Mouse (Mus musculus) kidney, postnatal 4 days (tissue): ENCODE data around the gene Boll.
"Not testable (repeated sequence)": the region's sequence is repeated elsewhere in the genome, so short reads cannot be mapped to it uniquely, and the experiment has no call there.

Experiments used
- DNase-seq, 2 experiments: peaks; one replicate each; pipeline ENCODE4 v3.0.0; 2021; ENCODE audit warnings: mixed read lengths in 2 of 2

Boll gene

DNA sequence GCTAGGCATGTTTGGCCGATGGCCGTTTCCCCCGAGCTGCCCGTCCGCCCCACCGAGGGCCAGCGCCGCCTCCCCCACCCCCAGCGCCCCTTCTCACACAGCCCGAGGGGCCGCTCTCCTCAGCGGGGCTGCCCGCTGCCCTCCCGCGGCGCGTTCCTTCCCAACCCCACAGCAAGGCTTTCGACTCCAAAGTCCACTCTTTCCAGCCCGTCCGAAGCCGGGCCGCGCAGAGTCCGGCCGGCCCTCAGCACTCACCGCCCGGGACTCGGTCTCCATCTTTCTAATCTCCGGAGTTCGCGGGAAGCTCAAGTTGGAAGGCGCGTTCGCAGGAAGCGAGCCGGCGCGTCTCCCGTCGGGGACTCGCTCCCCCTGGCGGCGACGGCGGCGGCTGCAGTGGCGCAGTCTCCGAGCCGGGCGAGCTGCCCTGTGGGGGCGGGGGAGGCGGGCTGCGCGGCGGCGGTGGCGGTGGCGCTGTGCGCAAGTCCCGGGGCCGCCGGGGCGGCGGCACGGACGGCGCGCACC, at the start of gene Boll:
Boll (minus strand) TSS at position 426 of the 522 bp plus-strand sequence.
- DNase-seq = peak; percentile 84 to 88

- DNase-seq = no peak
These were observed 49.3 kb upstream of the Boll start for GRCm38 (mm10) chr1:55412569-55412968.

DNA sequence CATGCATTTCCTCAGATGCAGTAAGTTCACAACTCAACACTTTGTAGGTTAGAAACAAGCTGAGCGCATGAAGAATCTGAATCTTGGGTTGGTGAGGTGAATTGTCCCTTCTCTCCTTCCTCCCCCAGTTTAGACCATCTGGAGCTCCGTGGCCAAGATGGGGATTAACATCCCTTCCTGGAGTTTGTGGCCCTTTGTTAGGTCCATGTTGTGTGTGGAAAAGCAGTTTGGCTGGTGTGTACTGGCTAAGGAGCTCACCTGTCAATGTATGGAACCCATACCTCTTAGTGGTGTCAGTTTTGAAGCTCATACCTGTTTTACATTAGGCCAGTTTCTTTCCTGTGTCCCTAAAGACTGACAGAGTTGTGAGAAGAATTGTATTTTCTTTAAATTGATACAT, 47.8 kb upstream of the Boll start:
- no peak for DNase-seq

- DNase-seq = no peak
These were observed 47.4 kb upstream of the Boll start for GRCm38 (mm10) chr1:55410670-55411069.

DNA sequence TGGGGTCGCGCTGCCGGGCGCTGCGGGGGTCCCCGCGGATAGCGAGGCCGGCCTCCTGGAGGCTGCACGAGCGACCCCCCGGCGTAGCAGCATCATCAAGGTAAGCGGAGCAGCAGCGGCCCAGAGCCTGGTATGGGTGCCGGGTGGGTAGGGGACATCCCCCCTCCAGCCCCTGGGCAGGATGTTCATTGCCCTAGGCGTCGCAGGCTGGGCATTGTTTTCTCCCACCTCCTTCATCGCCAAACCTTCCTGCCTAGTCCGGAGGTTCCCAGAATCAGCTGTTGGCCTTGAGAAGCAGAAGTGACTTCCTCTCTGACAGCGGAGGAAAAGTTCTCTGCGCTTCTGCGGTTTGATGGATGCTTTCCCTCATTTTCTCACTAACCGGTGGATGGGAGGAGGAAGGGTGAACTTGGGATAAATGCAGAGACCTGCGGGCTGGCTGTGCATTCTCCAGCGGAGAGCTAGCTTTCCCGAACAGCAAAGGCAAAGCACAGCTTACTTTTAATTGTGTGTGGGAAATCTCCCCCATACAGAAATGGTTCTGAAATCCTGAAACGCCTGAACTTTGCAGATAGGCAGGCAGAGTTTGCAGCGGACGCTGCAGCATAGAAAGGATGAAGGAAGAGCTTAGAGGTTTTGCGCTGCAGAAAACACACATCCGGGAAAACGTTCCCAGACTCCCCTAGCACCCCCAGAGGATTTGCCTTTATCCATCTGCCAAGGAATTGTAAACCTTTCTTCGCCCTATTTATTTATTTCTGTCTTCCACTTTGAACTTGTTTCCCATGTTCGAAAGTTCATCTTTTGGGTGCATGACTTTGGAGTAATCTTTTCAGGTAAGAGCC, 43.5 kb upstream of the Boll start:
- DNase-seq = peak; percentile 34 to 57

- peak; percentile 83 to 88 for DNase-seq
These were observed 42.7 kb upstream of the Boll start for GRCm38 (mm10) chr1:55406023-55406413.

DNA sequence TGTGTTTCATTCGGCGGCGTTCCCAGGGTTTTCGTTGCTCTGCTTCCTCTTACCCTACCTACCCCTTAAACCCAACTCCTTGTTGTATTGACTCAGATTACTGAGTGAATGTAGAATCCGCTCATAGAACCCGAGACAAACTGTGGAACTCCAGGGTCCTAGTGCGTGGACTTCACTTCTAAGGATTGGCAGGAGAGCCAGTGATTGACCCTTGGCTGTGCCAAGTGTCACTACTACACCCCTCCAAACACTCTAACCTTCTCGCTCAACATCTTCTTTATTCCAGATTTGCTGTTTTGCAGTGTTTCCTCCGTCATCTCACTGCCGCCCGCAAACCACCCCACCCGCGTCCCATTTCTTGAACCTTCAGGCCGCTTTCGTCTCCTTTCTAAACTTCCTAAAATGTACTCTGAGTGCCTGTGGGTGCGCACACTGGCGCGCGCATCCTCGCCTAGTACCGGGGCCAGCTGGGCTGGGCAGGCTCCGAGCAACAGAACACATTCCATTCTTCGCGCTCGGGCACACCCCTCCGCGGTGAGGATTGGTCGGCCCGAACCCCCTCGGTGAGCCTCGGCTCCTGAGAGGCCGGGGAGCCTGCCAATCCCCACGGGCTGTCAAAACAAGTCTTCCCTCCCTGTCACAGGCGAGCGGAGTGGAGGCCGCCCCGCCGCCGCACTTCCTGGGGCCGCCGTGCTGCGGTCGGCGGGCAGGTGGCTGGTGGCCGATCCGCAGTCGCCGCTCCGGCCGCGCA, 42.2 kb upstream of the Boll start, which contains the start of gene Plcl1:
Plcl1 (plus strand) TSS at position 650 of the 751 bp plus-strand sequence.
- DNase-seq = peak; percentile 97 to 99

GRCm38 (mm10) chr1:55404439-55404838, 41.2 kb upstream of the Boll start:
- peak; percentile 37 to 58 for DNase-seq

DNA sequence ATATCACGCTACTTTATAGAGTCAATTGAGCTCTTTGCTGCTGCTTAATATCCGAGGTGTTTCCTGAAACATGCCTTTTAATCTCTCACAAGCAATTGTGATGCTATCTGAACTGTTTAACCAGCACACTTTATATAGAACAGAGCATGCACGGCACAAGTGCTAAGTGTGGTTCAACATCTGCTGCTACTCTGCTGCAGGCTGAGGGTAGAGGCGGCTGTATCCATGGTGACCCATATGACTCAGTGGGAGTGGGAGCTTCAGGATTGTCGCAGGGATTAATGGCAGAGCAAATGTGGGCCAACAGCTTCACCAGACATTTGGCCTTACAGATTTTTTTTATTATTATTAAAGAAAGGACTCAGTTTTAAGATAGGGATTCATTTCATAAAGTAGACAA, 36.6 kb upstream of the Boll start:
- no peak for DNase-seq

DNA sequence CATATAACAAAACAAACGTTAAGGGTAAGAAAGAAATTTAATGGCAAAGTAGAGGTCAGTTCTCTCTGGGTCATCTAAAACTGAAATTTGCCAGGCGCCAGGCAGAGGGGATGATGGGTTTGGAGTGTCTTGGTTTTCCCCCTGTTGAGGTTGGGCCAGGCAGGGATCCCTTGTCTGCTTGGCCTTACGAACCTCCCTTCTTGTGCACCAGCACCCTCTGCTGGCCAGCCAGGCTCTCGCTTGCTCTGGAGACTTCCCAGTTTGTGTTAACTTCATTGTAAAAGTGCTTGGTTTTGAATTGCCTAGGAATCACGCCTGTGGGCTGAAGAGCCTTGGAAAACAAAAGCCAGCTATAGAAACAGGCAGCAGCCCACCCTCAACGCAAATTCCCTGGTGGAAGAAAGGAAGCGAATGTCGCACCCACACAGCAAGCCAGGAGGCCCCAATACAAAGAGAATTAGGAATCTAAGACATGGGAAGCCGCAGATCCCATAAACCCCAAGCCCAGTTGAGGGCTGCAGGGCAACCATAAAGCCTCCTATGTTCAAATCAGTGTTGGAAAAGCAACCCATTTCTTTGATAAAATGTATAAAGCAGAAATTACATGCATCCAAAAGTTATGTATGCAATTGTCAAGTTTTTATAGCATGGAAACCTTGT, 20.0 kb upstream of the Boll start:
- DNase-seq = peak; percentile 90 to 91

DNA sequence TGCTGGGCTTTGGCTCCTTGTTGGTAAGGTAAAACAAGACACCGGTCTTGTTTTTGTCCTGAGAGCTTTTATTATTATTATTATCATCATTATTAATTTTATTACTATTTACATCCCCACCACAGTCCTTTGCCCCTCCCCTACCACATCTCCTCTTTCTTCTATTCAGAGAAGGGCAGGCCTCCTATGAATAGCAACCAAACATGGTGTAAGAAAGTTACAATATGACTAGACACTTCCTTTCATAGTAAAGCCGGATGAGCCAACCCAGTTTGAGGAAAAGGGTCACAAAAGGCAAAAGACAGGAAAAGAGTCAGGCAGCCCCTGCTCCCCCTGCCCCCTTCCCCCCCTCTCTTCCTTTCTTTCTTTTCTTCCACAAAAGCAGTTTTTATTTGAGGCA, 17.3 kb upstream of the Boll start:
- no peak for DNase-seq

GRCm38 (mm10) chr1:55372626-55373025, 9.4 kb upstream of the Boll start:
- no peak for DNase-seq

GRCm38 (mm10) chr1:55363586-55363985, 317 bp upstream of the Boll start:
- peak; percentile 54 to 70 for DNase-seq

DNA sequence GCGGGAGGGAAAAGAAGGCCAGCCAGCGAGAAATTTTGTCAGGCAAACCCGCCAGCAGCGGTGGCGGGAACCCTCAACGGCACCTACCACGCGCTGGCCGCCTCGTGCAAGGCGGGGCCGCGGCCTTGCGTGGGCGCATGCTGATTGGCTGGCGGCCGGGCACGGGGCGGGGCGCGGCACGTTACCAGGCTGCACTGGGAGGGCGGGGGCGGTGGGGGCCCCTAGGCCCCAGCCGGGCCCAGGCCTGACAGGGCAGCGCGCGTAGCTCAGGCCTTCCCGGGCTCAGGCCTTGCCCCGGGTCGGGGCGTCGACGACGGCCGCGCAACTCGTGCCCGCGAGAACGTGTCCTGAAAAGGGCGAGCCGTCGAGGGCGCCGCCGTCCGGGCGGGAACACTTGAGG, 635 bp downstream of the Boll start:
- DNase-seq = no peak

GRCm38 (mm10) chr1:55351914-55352313, 11.4 kb downstream of the Boll start:
- not testable (repeated sequence) for DNase-seq

GRCm38 (mm10) chr1:55325496-55325895, 37.8 kb downstream of the Boll start:
- not testable (repeated sequence) for DNase-seq

- no peak for DNase-seq
These were observed 62.2 kb downstream of the Boll start for GRCm38 (mm10) chr1:55301077-55301476.

- no peak for DNase-seq
These were observed 84.2 kb downstream of the Boll start for GRCm38 (mm10) chr1:55279081-55279480.

- DNase-seq = no peak
These were observed 97.8 kb downstream of the Boll start for GRCm38 (mm10) chr1:55265447-55265846.

DNA sequence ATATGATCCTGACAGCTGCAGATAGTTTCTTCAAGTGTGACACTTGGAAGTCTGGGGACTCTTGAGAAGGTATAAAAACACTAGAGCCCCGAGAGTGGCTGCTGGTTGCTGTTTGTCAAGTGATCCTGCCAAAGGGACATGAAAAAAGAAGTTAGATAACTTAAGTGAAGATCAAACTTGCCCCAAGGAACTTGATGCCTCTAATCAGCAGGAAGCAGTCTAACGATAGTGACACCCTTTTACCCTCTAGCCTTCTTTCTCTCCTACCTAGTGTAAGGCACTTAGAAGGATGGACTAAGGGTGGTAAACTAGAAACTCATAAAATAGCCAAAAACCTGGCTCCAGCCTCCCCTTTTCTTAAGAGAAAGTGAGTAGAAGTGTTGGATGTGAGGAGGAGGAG, 98.9 kb downstream of the Boll start:
- no peak for DNase-seq

GRCm38 (mm10) chr1:55246374-55246773, 116.9 kb downstream of the Boll start:
- no peak for DNase-seq

GRCm38 (mm10) chr1:55239237-55239636, 124.0 kb downstream of the Boll start:
- DNase-seq = peak; percentile 34 to 48

GRCm38 (mm10) chr1:55238496-55238895, 124.8 kb downstream of the Boll start:
- no peak for DNase-seq
